Mouse (Mus musculus): Measurements from ENCODE around the gene Sorcs2.

DNA sequence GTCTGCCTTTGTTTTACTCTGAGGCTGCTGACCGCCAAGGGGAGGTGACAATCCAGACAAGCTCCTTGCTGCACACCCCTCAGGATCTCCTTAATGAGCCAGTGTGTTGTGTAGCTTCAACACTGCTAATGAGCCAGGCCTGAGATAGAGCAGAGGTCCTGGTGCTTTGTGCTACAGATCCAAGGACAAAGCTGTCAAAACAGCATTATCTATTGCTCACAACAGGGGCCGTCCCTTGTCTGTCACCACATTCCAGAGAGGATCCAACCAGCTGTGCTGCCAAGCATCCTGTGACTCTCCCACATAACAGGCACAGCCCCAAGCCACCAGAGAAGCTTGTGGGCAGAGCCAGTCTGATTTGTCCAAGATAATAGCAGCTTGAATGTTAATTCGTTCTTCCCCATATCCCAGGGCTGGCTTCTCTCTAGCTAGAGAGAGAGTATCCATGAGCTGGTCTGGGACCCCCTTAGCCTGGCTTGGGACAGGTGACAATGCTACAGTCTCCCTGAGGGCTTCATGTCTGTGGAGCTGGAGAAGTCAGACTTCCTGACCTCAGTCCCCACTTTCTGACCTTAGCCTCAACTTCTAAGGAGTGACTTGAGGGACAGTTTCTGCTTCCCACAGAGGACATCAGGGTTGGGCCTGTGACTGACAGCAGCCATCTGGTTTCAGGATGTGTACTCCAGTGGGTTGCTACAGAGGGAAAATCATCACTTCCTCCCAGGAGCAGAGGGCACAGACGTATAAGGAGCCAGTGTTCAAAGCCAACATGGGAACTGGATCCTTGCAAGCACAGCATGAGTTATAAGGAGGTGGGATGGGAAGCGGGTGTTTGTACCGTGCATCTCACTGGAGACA lies 328.2 kb downstream of the Sorcs2 start:
- TF ChIP-seq CTCF (IDR thresholded peaks at IDR 0.05; ENCODE audit: control insufficient read depth, insufficient read depth, low read length) (no peak), POLR2A (IDR thresholded peaks at IDR 0.05; ENCODE audit: borderline replicate concordance, control insufficient read depth, low read depth, low read length) (no peak)
